Mouse (Mus musculus) heart, embryonic 16.5 days (tissue): ENCODE measurements around the gene Gm37240. TPM values are rescaled to one million over a fixed set of nuclear protein-coding genes. Genes with fewer than 3 reads are reported as not detected.

Experiments used
- ATAC-seq: fragments of 200-750 bp; cut with Nextera tagmentation; replicated peaks from 2 replicates; pipeline ENCODE4 v1.8.0; 2017; ENCODE audit warnings: moderate number of reproducible peaks; ENCODE audit not compliant: insufficient read depth, low FRiP score; ENCODE audit errors: extremely low read depth
- H3K27ac ChIP-seq: fragments of 300-500 bp; sonication (generic); 2 replicates; pipeline ENCODE4 v1.5.1; 2014; ENCODE audit warnings: mild to moderate bottlenecking, low read length, control low read depth, moderate library complexity
- H3K27me3 ChIP-seq: fragments of 300-500 bp; sonication (generic); 2 replicates; pipeline ENCODE4 v1.6.1; 2014; ENCODE audit warnings: low read length, mixed read lengths; ENCODE audit not compliant: control insufficient read depth, insufficient read depth
- H3K36me3 ChIP-seq: fragments of 300-500 bp; sonication (generic); 2 replicates; pipeline ENCODE4 v1.6.1; 2014; ENCODE audit not compliant: control insufficient read depth, insufficient read depth
- H3K4me1 ChIP-seq: fragments of 300-500 bp; sonication (generic); 2 replicates; pipeline ENCODE4 v1.6.1; 2014; ENCODE audit warnings: low read length, mixed read lengths; ENCODE audit not compliant: control insufficient read depth, insufficient read depth
- H3K4me2 ChIP-seq: fragments of 300-500 bp; sonication (generic); 2 replicates; pipeline ENCODE4 v1.6.1; 2014; ENCODE audit warnings: low read depth, mild to moderate bottlenecking, control low read depth, low read length
- H3K4me3 ChIP-seq: fragments of 300-500 bp; sonication (generic); 2 replicates; pipeline ENCODE4 v1.5.1; 2014; ENCODE audit warnings: mild to moderate bottlenecking, control low read depth, low read length
- H3K9ac ChIP-seq: fragments of 300-500 bp; sonication (generic); 2 replicates; pipeline ENCODE4 v1.6.1; 2014; ENCODE audit warnings: low read length, control low read depth
- H3K9me3 ChIP-seq: fragments of 300-500 bp; sonication (generic); replicated peaks from 2 replicates; pipeline ENCODE4 v1.6.1; 2016; ENCODE audit warnings: low read length; ENCODE audit not compliant: control insufficient read depth
- WGBS: fragments of 180-500 bp; shearing (Covaris S2); extraction: QIAGEN DNeasy Blood & Tissue Kit; methylation state at CpG from one replicate; pipeline ENCODE4 v1.1.7; 2014; 5-methylcytosine and 5-hydroxymethylcytosine counted together
- polyA plus RNA-seq: library from polyadenylated mRNA; unstranded; fragments of >200 nt; fragmentation: Nextera tagmentation; extraction: Ambion mirVana; gene quantifications from 2 replicates; pipeline ENCODE4 v1.2.1, GENCODE M21; 2015

Gm37240 gene
- polyA plus RNA-seq, 1 experiment from 2014 or later: 18.4 TPM

GRCm38 (mm10) chr3:85251631-85252030, 635.7 kb downstream of the Gm37240 start:
- no peaks in the 10 kb centered on the region for H3K27me3 ChIP-seq
- no peak for ATAC-seq
- no peak overlapping the region for H3K4me3 ChIP-seq
- no peaks in the 10 kb centered on the region for H3K9me3 ChIP-seq
- H3K9ac ChIP-seq: no peak overlapping the region
- WGBS: 84% methylated on average over 6 of the region's 6 CpGs
- H3K36me3 ChIP-seq: no peaks in the 10 kb centered on the region
- H3K4me1 ChIP-seq: no peaks in the 10 kb centered on the region
- H3K4me2 ChIP-seq: no peak overlapping the region
- no peak overlapping the region for H3K27ac ChIP-seq

- H3K4me1 ChIP-seq: peaks cover 7% of the 10 kb centered on the region; the same call in 1 of the 2 replicates
- H3K27me3 ChIP-seq: no peaks in the 10 kb centered on the region
- no peaks in the 10 kb centered on the region for H3K9me3 ChIP-seq
- H3K4me2 ChIP-seq: no peak overlapping the region
- no peaks in the 10 kb centered on the region for H3K36me3 ChIP-seq
- 87% methylated on average over 3 of the region's 3 CpGs for WGBS
- no peak overlapping the region for H3K27ac ChIP-seq
- H3K9ac ChIP-seq: no peak overlapping the region
- H3K4me3 ChIP-seq: no peak overlapping the region
- ATAC-seq: no peak
These were observed 641.2 kb downstream of the Gm37240 start for GRCm38 (mm10) chr3:85246131-85246530.

GRCm38 (mm10) chr3:85236546-85236945, 650.8 kb downstream of the Gm37240 start:
- Histone ChIP-seq H3K27ac (no peak overlapping the region), H3K4me3 (no peak overlapping the region), H3K36me3 (no peaks in the 10 kb centered on the region), H3K4me1 (peaks cover 5% of the 10 kb centered on the region; the same call in 1 of the 2 replicates), H3K9ac (no peak overlapping the region), H3K4me2 (no peak overlapping the region), H3K9me3 (no peaks in the 10 kb centered on the region), H3K27me3 (no peaks in the 10 kb centered on the region)
- no peak for ATAC-seq
- 50% methylated on average over 3 of the region's 3 CpGs for WGBS

GRCm38 (mm10) chr3:85232846-85233245, 654.5 kb downstream of the Gm37240 start:
- no peaks in the 10 kb centered on the region for H3K36me3 ChIP-seq
- peaks cover 5% of the 10 kb centered on the region; the same call in 1 of the 2 replicates for H3K4me1 ChIP-seq
- H3K4me2 ChIP-seq: no peak overlapping the region
- H3K9me3 ChIP-seq: no peaks in the 10 kb centered on the region
- 49% methylated on average over 6 of the region's 6 CpGs for WGBS
- no peak overlapping the region for H3K4me3 ChIP-seq
- no peak overlapping the region for H3K27ac ChIP-seq
- no peaks in the 10 kb centered on the region for H3K27me3 ChIP-seq
- no peak for ATAC-seq
- H3K9ac ChIP-seq: no peak overlapping the region

- no peaks in the 10 kb centered on the region for H3K27me3 ChIP-seq
- no peak overlapping the region for H3K4me3 ChIP-seq
- H3K9ac ChIP-seq: no peak overlapping the region
- no peaks in the 10 kb centered on the region for H3K9me3 ChIP-seq
- ATAC-seq: no peak
- H3K4me2 ChIP-seq: no peak overlapping the region
- WGBS: 54% methylated on average over 5 of the region's 5 CpGs
- H3K27ac ChIP-seq: no peak overlapping the region
- H3K36me3 ChIP-seq: no peaks in the 10 kb centered on the region
- H3K4me1 ChIP-seq: no peaks in the 10 kb centered on the region
These were observed 665.3 kb downstream of the Gm37240 start for GRCm38 (mm10) chr3:85222046-85222445.

GRCm38 (mm10) chr3:85214926-85215325, 672.4 kb downstream of the Gm37240 start:
- Histone ChIP-seq H3K27me3 (no peaks in the 10 kb centered on the region), H3K27ac (peak overlapping the region; percentile 88), H3K9me3 (no peaks in the 10 kb centered on the region), H3K4me3 (no peak overlapping the region), H3K36me3 (no peaks in the 10 kb centered on the region), H3K4me2 (peak overlapping the region; percentile 38), H3K9ac (peak overlapping the region; percentile 46), H3K4me1 (peaks cover 30% of the 10 kb centered on the region)
- 32% methylated on average over 5 of the region's 5 CpGs for WGBS
- peak; percentile 64 for ATAC-seq

GRCm38 (mm10) chr3:85212751-85213350, 674.5 kb downstream of the Gm37240 start:
- Histone ChIP-seq H3K27ac (peak overlapping the region; percentile 61), H3K9ac (no peak overlapping the region), H3K4me3 (no peak overlapping the region), H3K4me1 (peaks cover 30% of the 10 kb centered on the region), H3K36me3 (no peaks in the 10 kb centered on the region), H3K9me3 (no peaks in the 10 kb centered on the region), H3K4me2 (no peak overlapping the region), H3K27me3 (no peaks in the 10 kb centered on the region)
- ATAC-seq: no peak
- WGBS: 35% methylated on average over 9 of the region's 9 CpGs

GRCm38 (mm10) chr3:85209887-85210844, 677.2 kb downstream of the Gm37240 start:
- H3K4me2 ChIP-seq: no peak overlapping the region
- H3K9ac ChIP-seq: no peak overlapping the region
- H3K27me3 ChIP-seq: no peaks in the 10 kb centered on the region
- WGBS: 66% methylated on average over 17 of the region's 17 CpGs
- peaks cover 33% of the 10 kb centered on the region for H3K4me1 ChIP-seq
- no peaks in the 10 kb centered on the region for H3K36me3 ChIP-seq
- H3K27ac ChIP-seq: no peak overlapping the region
- no peaks in the 10 kb centered on the region for H3K9me3 ChIP-seq
- H3K4me3 ChIP-seq: no peak overlapping the region
- no peak for ATAC-seq

GRCm38 (mm10) chr3:85206475-85206874, 680.8 kb downstream of the Gm37240 start:
- Histone ChIP-seq H3K4me1 (0 out of 2 replicates have a peak, but pooled peaks cover 8% of the 10 kb centered on the region), H3K27me3 (no peaks in the 10 kb centered on the region), H3K36me3 (no peaks in the 10 kb centered on the region), H3K9ac (no peak overlapping the region), H3K9me3 (no peaks in the 10 kb centered on the region), H3K4me2 (no peak overlapping the region), H3K27ac (no peak overlapping the region), H3K4me3 (no peak overlapping the region)
- ATAC-seq: no peak
- WGBS: 63% methylated on average over 7 of the region's 7 CpGs
